Mouse (Mus musculus): ENCODE data around the gene BC005624.

BC005624 gene

GRCm38 (mm10) chr2:30981790-30982513 is at the start of gene BC005624, which contains the start of gene Usp20:
BC005624 (minus strand) TSS chr2:30982201.
Usp20 (plus strand) TSS chr2:30982279.
- peak; percentile 100 for DNase-seq (ENCODE audit: low spot score in 2 of 2)

- DNase-seq (ENCODE audit: low spot score in 2 of 2): no peak
Measured at GRCm38 (mm10) chr2:31026642-31027041, 44.6 kb upstream of the BC005624 start.

GRCm38 (mm10) chr2:31025458-31025857 is 43.5 kb upstream of the BC005624 start:
- DNase-seq (ENCODE audit: low spot score in 2 of 2): no peak

DNA sequence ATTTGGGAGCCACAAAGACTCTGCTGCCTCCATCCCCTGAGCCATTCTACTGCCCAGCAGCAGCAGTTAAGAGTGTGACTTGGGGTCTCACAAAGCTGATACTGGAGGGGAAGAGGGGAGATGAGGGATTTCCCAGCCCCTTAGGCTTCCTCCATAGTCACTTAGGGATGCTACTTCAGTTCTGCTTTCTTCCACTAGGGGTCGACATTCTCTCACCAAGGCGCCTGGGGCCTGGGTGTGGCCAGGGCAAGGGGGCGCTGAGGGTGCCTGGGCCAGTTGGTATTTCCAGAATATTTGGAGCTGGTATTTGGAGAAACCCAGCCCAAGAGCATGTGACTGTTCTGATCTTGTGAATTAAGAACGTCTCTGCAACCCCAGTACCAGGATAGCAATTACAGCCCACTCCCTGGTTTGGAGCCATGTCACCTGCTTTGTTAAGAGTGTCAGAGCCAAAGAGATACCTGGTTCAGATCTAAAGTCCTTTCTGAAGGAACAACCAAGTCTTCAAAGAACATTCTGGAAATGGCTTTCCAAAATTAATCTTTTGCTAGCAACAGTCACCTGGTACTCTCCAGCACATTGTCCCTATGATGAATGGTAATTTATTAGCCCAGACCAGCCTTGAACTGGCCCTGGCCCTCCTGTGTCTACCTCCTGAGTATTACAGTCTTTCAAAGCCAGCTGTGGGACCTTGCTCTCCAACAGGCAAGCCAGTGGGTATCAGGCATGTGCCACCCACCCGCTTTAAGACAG is 42.8 kb upstream of the BC005624 start:
- peak in 1 of 2 experiments; percentile 40 for DNase-seq (ENCODE audit: low spot score in 2 of 2)

DNA sequence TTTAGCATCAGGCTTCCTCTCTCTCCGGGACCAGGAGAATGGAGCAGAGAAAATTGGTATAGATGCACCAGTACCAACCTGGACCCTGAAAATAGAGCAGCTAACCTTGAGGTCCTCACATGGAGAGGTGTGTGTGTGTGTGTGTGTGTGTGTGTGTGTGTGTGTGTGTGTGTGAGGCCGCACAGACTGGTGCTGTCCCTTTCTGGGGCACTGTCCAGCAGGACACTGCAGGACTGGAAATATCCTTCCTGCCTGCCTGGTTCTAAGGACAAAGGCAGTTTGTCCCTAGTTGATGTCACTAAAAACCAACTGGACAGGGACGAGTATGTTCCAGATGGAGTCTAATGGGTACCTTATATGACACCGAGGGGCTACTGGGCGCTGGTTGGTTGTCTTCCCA is 41.9 kb upstream of the BC005624 start:
- DNase-seq (ENCODE audit: low spot score in 2 of 2): no peak

- no peak for DNase-seq (ENCODE audit: low spot score in 2 of 2)
Measured at GRCm38 (mm10) chr2:31020202-31020601, 38.2 kb upstream of the BC005624 start.

DNA sequence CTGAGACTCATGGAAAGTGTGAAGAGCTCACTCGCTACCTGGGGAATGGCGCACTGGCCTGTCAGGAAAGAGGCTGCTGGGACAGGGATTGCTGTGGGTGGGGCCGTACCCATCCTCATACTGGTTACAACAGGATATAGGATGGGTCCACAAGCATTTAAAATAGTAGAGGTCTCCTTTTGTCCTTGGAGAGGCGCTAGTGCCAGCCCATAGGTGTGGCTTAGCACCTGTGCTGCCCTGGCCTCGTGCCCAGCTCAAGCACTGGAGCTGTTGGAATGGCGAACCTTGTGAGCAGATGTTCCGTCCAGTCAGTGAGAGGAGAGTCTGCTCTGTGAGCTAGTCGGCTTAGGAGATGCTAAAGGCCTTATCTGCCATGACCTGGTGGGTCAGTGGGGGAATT is 37.0 kb upstream of the BC005624 start:
- no peak for DNase-seq (ENCODE audit: low spot score in 2 of 2)

- no peak for DNase-seq (ENCODE audit: low spot score in 2 of 2)
Measured at GRCm38 (mm10) chr2:31018519-31018918, 36.5 kb upstream of the BC005624 start.

DNA sequence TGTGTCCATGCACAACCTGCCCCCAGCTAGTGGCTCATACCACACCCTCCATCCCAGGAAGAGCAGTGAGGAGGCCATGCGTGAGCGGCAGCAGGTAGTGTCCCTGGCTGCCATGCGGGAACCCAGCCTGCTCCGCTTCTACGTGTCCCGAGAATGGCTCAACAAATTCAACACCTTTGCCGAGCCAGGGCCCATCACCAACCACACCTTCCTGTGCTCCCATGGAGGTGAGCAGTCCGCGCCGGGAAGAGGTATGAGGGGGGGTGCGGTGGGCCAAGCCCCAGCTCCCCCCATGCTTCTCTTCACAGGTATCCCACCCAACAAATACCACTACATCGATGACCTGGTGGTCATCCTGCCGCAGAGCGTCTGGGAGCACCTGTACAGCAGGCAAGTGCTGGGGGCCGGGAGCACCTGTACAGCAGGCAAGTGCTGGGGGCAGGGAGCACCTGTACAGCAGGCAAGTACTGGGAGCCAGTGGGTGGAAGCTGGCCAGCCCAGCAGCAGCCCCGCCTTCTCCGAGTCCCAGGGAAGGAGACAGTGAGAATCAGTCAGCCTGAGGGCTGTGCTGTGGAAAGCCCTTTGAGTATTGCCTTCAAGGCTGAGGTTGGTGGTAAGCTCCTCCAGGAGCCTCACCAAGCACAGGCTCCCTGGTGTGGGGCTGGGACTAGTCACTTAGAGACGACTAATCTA is 35.8 kb upstream of the BC005624 start:
- no peak for DNase-seq (ENCODE audit: low spot score in 2 of 2)

- no peak for DNase-seq (ENCODE audit: low spot score in 2 of 2)
Measured at GRCm38 (mm10) chr2:31013371-31014120, 31.5 kb upstream of the BC005624 start.

GRCm38 (mm10) chr2:31007208-31007607 is 25.2 kb upstream of the BC005624 start:
- no peak for DNase-seq (ENCODE audit: low spot score in 2 of 2)

DNA sequence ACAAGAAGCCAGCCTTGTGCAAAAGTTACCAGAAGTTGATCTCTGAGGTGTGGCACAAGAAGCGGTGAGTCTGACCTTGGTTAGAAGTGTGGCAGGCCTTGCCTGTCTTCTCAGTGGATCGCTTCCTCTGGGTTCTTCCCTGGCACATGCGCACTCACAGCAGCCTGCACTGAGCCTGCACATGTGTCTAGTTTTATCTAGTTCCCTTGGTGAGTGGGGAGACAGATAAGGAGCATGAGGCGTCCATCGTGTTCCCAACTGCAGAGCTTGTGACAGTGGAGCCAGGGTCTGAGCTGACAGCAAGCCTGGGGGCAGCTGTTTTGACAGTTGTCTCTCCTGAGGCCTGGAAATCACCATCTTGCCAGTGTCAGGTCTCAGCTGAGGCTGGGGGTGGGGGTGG is 24.4 kb upstream of the BC005624 start:
- no peak for DNase-seq (ENCODE audit: low spot score in 2 of 2)

DNA sequence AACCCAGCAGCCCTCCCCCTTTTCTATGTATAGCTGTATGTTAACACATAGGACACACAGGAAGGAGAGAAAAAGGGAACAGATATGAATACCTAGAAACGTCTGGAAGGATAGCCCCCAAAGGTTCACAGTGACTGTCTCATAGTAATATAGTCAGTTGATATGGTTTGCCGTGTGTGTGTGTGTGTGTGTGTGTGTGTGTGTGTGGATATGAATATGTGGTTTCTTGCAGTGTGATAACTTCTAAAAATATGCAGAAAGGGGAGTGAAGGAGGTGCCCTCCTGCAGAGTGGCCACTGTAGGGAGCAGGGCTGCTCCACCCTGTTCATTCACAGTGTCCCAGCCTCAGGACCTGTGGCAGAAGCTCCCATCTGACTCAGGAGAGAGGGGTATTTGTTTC is 23.5 kb upstream of the BC005624 start:
- no peak for DNase-seq (ENCODE audit: low spot score in 2 of 2)

DNA sequence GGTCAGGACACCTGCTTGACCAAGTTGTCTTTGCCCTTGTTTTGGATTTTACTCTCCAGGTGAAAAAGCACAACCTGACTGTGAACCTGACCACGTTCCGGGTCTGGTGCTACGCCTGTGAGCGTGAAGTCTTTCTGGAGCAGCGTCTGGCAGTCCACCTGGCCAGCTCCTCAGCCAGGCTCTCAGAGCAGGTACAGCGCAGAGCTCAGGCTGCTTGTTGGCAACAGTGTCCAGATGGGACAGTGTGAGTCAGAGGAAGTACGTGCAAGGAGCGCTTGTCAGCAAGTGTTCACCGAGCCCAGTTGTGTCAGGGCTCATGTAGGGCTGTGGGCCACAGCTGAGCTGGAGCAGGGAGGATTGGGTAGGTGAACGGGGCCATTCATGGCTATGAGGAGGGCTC is 20.9 kb upstream of the BC005624 start:
- DNase-seq (ENCODE audit: low spot score in 2 of 2): no peak

DNA sequence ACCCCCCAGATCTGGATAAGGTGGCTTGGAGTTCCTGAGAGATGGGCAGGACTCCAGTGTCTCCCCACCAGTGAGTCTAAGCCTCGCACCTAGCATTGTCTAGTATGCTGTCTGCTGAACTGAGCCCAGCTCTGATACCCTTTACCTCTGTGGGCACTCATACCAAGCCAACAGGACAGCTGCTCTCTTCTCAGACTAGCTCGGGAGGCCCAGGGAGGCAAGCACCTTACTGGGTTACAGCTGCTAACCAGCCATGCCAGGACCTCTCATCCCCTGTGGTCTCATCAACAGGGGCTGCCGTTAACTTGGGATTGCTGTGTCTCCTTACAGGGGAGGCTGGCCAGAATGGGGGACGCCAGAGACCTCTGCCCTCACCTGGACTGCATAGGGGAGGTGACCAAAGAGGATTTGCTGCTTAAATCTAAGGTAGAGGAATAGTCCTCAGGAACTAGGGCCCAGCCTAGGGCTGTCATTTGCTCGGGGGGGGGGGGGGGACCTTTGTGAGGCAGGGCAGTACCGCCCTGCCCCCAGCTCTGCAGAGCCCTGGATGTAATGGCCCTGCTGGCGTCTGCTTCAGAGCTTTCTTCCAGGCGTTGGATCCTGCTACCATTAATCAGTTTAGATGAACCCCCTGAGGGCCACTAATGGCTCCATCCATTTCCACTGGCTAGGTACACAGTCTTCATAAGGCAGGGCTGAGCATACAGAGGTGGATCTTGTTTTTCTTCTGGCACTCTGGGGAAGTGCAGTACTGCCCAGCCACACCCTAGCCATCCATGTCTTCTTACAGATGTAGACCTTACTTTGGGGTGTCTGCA is 16.7 kb upstream of the BC005624 start:
- DNase-seq (ENCODE audit: low spot score in 2 of 2): no peak

DNA sequence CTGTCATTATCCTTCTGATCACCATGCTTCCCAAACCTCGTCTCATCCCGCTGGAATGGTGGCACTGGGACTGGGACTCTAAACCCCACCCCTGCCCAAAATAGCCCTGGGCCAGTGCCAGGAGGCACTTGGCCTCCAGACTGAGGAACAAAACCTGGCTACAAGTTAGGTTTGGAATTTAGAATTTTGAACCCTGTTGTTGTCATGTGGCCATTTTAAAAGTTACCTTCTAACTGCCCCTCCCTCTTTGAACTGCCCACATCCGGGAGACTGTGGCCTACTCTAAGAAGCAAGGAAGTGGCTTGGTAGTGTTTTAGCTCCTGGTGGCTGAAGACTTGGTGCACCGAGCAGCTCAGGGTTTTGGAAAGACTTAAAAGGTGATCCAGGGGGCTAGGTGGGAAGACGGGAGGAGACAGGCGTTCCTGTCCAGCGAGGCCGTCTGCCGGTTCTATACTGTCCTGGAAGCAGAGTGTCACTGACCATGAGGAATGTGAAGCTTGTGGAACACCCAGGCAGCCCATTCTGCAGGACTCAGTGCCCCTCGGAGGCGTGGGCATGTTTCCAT is 13.5 kb upstream of the BC005624 start:
- DNase-seq (ENCODE audit: low spot score in 2 of 2): no peak

DNA sequence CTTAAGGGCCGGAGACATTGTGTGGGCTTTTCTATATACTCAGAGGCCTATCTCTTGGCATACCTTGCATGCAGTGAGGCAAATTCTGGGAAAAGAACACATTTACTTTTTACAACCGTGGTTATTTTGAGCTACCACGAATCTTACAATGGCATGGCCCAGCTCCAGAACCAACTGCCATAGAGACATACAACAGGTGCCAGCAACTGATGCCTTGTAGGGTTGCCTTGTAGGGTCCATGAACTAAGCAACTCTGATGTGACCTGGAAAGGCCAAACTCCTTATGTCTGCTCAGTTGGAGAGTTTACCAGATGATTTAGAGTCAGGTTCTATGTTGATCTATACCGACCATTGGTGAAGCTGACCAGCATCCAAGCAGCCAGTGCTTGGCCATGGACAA is 12.9 kb upstream of the BC005624 start:
- DNase-seq (ENCODE audit: low spot score in 2 of 2): no peak

DNA sequence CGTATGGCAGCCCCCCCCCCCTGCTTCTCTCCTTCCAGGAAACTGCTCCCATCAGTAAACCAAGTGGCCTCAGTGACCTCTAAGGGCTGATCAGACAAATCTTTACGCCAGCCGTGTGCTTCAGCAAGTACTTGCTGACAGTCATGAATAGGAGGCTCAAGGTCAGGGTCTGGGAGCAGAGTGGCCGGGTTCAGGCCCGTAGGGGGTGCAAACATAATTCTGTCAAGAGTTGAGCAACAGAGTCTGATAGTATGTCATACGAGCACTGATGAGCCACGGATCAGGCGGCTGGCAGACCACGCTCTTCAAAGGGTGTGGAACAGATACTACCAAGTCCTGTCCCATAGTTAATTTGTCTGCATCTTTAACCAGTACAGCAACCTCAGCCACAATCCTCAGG is 8.2 kb upstream of the BC005624 start:
- DNase-seq (ENCODE audit: low spot score in 2 of 2): no peak

- DNase-seq (ENCODE audit: low spot score in 2 of 2): peak in 1 of 2 experiments; percentile 18
Measured at GRCm38 (mm10) chr2:30985111-30986020, 3.4 kb upstream of the BC005624 start.

GRCm38 (mm10) chr2:30983024-30983423 is 1.0 kb upstream of the BC005624 start:
- no peak for DNase-seq (ENCODE audit: low spot score in 2 of 2)

Data from right cerebral cortex, postnatal 36 days (tissue).